Mouse (Mus musculus) stomach, postnatal 0 days (tissue): ENCODE measurements around the gene Kctd19. TPM values are rescaled to one million over a fixed set of nuclear protein-coding genes. Genes with fewer than 3 reads are reported as not detected.

ENCODE experiments used
- ATAC-seq: fragments of 200-750 bp; cut with Nextera tagmentation; 2 replicates; pipeline ENCODE4 v1.8.0; 2017; ENCODE audit not compliant: low FRiP score, low TSS enrichment
- DNase-seq: peaks from one replicate; pipeline ENCODE4 v3.0.0-alpha.2; 2016; ENCODE audit warnings: low spot score
- H3K27ac ChIP-seq: fragments of 300-500 bp; sonication (generic); replicated peaks from 2 replicates; pipeline ENCODE4 v1.5.1; 2014; ENCODE audit warnings: mild to moderate bottlenecking, control low read depth
- H3K27me3 ChIP-seq: fragments of 300-500 bp; sonication (generic); 2 replicates; pipeline ENCODE4 v1.6.1; 2014; ENCODE audit warnings: low read length; ENCODE audit not compliant: control insufficient read depth, insufficient read depth
- H3K36me3 ChIP-seq: fragments of 300-500 bp; sonication (generic); 2 replicates; pipeline ENCODE4 v1.6.1; 2014; ENCODE audit warnings: low read length, mixed read lengths; ENCODE audit not compliant: control insufficient read depth, insufficient read depth
- H3K4me1 ChIP-seq: fragments of 300-500 bp; sonication (generic); replicated peaks from 2 replicates; pipeline ENCODE4 v1.6.1; 2014; ENCODE audit warnings: antibody characterized with exemption; ENCODE audit not compliant: control insufficient read depth, insufficient read depth
- H3K4me2 ChIP-seq: fragments of 300-500 bp; sonication (generic); replicated peaks from 2 replicates; pipeline ENCODE4 v1.6.1; 2014; ENCODE audit warnings: low read depth, mild to moderate bottlenecking, control low read depth, moderate library complexity
- H3K4me3 ChIP-seq: fragments of 300-500 bp; sonication (generic); 2 replicates; pipeline ENCODE4 v1.5.1; 2014; ENCODE audit warnings: low read depth, low read length, control low read depth
- H3K9ac ChIP-seq: fragments of 300-500 bp; sonication (generic); 2 replicates; pipeline ENCODE4 v1.6.1; 2014; ENCODE audit warnings: mild to moderate bottlenecking, low read length, control low read depth, mixed read lengths
- H3K9me3 ChIP-seq: fragments of 300-500 bp; sonication (generic); 2 replicates; pipeline ENCODE4 v1.6.1; 2016; ENCODE audit warnings: low read length; ENCODE audit not compliant: control insufficient read depth
- CTCF ChIP-seq: IDR thresholded peaks from 2 replicates; pipeline ENCODE4 v1.5.1; 2016; ENCODE audit warnings: antibody characterized with exemption, low read depth, mild to moderate bottlenecking, moderate library complexity
- EP300 ChIP-seq: optimal IDR thresholded peaks from 2 replicates; pipeline ENCODE3; 2016; ENCODE audit warnings: antibody characterized with exemption
- WGBS: fragments of 180-500 bp; shearing (Covaris S2); extraction: QIAGEN DNeasy Blood & Tissue Kit; methylation state at CpG from one replicate; pipeline ENCODE4 v1.1.7; 2014; 5-methylcytosine and 5-hydroxymethylcytosine counted together
- polyA plus RNA-seq: library from polyadenylated mRNA; unstranded; fragments of >200 nt; fragmentation: Nextera tagmentation; extraction: Ambion mirVana; gene quantifications from 2 replicates; pipeline ENCODE4 v1.2.1, GENCODE M21; 2015

Gene Kctd19
- polyA plus RNA-seq, 1 experiment from 2014 or later: not detected

DNA sequence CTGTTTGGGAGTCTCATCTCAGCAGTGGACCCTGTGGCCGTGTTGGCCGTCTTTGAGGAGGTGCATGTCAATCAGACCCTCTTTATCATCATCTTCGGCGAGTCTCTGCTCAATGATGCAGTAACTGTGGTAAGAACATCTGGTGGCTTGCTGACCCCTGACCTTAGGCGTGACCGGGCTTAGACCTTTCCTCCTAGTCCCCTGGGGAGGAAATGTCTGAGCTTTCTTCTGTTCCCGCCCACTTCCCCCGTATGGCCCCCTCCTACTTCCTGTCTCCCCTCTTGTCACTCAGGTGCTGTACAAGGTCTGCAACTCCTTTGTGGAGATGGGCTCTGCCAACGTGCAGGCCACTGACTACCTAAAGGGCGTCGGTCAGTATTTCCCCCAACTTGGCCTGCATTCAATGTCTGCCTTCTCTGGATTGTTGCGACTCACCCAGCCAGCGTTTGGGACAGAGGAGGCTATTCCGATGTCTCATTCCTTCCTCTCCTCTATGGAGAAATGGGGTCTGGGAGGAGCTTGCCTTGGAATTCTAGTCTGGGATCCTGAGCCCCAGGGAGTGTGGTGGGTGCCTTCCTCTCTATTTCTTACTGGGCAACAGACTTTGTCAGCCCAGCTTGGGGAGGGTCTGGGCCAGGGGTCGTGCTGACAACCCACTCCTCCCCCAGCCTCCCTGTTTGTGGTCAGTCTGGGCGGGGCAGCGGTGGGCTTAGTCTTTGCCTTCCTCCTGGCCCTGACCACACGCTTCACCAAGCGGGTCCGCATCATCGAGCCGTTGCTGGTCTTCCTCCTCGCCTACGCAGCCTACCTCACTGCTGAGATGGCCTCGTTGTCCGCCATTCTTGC is 57.9 kb downstream of the Kctd19 start:
- Histone ChIP-seq H3K27ac (no peak overlapping the region), H3K36me3 (no peaks in the 10 kb centered on the region), H3K4me1 (no peaks in the 10 kb centered on the region), H3K9ac (no peak overlapping the region), H3K4me3 (no peak overlapping the region), H3K4me2 (no peak overlapping the region), H3K9me3 (no peaks in the 10 kb centered on the region), H3K27me3 (no peaks in the 10 kb centered on the region)
- no peak for TF ChIP-seq EP300
- no peak for TF ChIP-seq CTCF
- 72% methylated on average over 26 of the region's 26 CpGs for WGBS
- ATAC-seq (no peak), DNase-seq (no peak)

DNA sequence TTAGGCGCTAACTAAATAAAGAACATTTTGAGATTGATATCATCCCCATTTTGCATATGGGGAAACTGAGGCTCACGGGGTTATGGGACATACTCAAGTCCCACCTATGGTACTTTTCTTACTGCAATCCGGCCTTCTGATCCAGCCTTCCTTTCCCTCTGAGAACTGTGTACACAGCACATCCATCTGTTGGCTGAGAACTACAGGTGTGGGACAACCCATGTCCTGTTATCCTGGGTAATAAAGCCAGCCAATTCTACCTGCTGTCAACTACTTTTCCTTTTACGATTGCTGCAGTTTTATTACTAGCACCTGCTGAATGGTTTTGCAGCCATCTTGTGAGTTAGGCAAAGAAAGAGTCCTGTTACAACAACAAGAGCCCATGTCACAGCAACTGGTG is 58.8 kb downstream of the Kctd19 start:
- H3K4me3 ChIP-seq: no peak overlapping the region
- H3K27me3 ChIP-seq: no peaks in the 10 kb centered on the region
- H3K4me2 ChIP-seq: no peak overlapping the region
- no peak overlapping the region for H3K9ac ChIP-seq
- H3K4me1 ChIP-seq: no peaks in the 10 kb centered on the region; the same call in 1 of the 2 replicates
- no peak overlapping the region for H3K27ac ChIP-seq
- DNase-seq (no peak), ATAC-seq (no peak)
- TF ChIP-seq EP300 (no peak), CTCF (no peak)
- 96% methylated on average over 4 of the region's 4 CpGs for WGBS
- no peaks in the 10 kb centered on the region for H3K36me3 ChIP-seq
- no peaks in the 10 kb centered on the region for H3K9me3 ChIP-seq

DNA sequence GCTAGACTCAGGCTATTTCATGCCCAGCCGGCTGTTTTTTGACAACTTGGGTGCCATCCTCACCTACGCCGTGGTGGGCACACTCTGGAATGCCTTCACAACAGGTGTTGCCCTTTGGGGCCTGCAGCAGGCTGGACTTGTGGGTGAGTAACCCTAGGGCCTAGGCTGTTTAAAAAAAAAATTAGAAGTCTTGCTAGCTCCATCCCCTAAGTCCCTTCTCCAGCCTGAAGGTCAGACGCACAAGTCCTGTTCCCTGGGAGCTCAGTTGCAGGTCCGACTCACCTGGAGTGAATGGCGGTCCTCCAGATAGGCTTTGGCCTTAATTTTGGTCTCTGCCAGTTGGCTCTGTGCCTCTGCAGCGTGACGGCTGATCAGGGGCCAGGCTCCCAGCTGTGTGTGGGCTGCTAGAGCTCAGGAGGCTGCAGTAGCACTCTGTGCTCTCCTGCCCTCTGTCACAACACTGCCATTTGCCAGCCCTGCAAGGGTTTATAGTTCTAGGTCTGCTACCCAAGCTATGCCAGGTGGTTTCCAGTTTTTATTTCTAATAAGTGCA is 59.6 kb downstream of the Kctd19 start:
- TF ChIP-seq EP300 (no peak), CTCF (no peak)
- WGBS: 81% methylated on average over 8 of the region's 8 CpGs

DNA sequence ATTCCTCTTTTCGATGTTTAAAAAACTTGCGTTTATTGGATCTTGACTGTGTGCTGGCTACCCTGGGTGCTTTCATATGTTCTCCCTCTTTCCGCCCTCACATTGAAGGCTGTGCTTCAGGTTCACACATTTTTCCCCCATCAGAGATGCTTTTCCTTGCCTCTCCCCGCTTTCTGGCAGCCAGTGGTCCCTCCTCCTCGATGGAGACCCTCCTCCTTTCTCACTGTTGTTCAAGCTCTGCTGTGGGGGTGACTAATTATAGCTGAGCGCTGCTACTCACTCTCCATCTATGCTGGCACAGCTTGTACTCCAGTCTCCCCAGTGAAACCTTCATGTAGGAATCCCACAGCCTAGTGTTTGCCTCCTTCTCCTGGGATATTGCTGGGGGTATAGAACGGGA is 63.1 kb downstream of the Kctd19 start:
- H3K9me3 ChIP-seq: no peaks in the 10 kb centered on the region
- no peak for DNase-seq
- no peak overlapping the region for H3K27ac ChIP-seq
- H3K27me3 ChIP-seq: no peaks in the 10 kb centered on the region
- H3K9ac ChIP-seq: no peak overlapping the region
- no peak overlapping the region for H3K4me3 ChIP-seq
- 54% methylated on average over 7 of the region's 7 CpGs for WGBS
- TF ChIP-seq CTCF: no peak
- no peak for TF ChIP-seq EP300
- H3K4me2 ChIP-seq: no peak overlapping the region
- no peak for ATAC-seq
- H3K36me3 ChIP-seq: no peaks in the 10 kb centered on the region
- peaks cover 8% of the 10 kb centered on the region; the same call in 1 of the 2 replicates for H3K4me1 ChIP-seq

More for the DNA sequence above, 59.6 kb downstream of the Kctd19 start:
- H3K4me3 ChIP-seq: no peak overlapping the region
- no peak overlapping the region for H3K27ac ChIP-seq
- no peak for DNase-seq
- ATAC-seq: no peak
- H3K4me1 ChIP-seq: no peaks in the 10 kb centered on the region; the same call in 1 of the 2 replicates
- H3K9me3 ChIP-seq: no peaks in the 10 kb centered on the region
- H3K27me3 ChIP-seq: no peaks in the 10 kb centered on the region
- H3K36me3 ChIP-seq: no peaks in the 10 kb centered on the region
- H3K9ac ChIP-seq: no peak overlapping the region
- H3K4me2 ChIP-seq: no peak overlapping the region

DNA sequence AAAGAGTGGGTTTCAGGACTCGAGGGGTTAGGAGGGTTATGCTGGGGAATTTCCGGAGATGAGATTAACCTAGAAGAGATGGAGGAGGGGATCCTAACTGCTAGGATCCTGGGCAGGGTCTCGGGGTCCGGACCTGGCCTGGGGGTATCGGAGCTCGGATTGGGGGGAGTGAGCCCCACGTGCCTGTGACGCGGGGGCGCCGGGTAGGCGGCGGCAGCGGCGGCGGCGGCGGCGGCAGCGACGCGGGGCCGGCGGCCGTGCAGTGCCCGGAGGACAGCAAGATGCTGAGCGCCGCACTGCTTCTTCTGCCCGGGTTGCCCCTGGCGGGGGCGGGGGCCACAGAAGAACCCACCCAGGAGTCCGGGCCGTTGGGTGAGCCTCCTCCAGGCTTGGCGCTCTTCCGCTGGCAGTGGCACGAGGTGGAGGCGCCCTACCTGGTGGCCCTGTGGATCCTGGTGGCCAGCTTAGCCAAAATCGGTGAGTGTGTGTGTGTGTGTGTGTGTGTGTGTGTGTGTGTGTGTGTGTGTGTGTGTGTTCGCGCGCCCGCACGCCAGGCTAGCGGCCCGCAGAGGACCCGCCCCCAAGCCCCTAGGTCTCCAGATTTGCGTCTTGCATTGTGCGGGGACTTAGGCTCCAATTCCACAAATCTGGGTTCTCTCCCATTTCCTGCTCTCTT is 64.1 kb downstream of the Kctd19 start:
- no peak for DNase-seq
- H3K4me1 ChIP-seq: peaks cover 12% of the 10 kb centered on the region; the same call in 1 of the 2 replicates
- H3K9ac ChIP-seq: peak overlapping the region; percentile 55
- H3K9me3 ChIP-seq: no peaks in the 10 kb centered on the region
- no peaks in the 10 kb centered on the region for H3K36me3 ChIP-seq
- no peak overlapping the region for H3K27ac ChIP-seq
- 2% methylated on average over 33 of the region's 48 CpGs for WGBS
- peak overlapping the region; percentile 76 for H3K4me3 ChIP-seq
- H3K27me3 ChIP-seq: no peaks in the 10 kb centered on the region
- H3K4me2 ChIP-seq: peak overlapping the region; percentile 94
- TF ChIP-seq CTCF (no peak), EP300 (no peak)
- ATAC-seq: no peak
